14 mouse cellular contexts compared by ENCODE assay signal in the genomic region with DNA sequence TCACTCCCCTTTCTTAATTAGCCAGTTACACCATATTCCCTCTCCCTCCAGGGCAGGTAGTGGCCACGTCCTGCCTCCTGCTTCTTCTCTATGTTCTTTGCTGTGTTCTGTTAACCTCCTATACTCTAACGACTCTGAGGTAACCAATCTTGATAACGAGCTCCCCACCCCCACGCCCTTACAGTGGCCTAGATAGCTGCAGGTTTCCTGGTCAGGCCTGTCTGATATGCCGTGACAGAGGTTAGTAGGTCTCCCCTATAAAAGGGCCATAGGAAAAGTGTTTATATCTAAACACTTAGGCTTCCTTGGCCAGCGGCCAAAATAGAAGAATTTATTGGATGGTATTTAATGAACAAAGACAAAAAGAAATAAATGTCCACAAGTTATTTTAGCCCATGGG.
"Had no signal": no experiment of that assay in that cellular context is flagged by ENCODE, and none has a peak within 500 bp of the region (broad histone marks: within the 10 kb centered on the region; RNA-seq: fewer than 3 reads in every experiment).

No protein-coding gene starts in this region.

- H3K9me3 ChIP-seq: limb, embryonic 13.5 days; liver, embryonic 15.5 days; lung, embryonic 15.5 days; midbrain, embryonic 13.5 days; stomach, embryonic 15.5 days had no signal

- H3K4me1 ChIP-seq: lung, embryonic 15.5 days; midbrain, embryonic 13.5 days; stomach, embryonic 15.5 days had no signal

- H3K27me3 ChIP-seq: limb, embryonic 13.5 days; liver, embryonic 15.5 days; lung, embryonic 15.5 days; midbrain, embryonic 13.5 days; stomach, embryonic 15.5 days had no signal

- H3K4me3 ChIP-seq: layer of hippocampus, adult 2 months; limb, embryonic 13.5 days; liver, embryonic 15.5 days; lung, embryonic 15.5 days; midbrain, embryonic 13.5 days; stomach, embryonic 15.5 days had no signal

- H3K36me3 ChIP-seq: limb, embryonic 13.5 days; liver, embryonic 15.5 days; lung, embryonic 15.5 days; midbrain, embryonic 13.5 days; stomach, embryonic 15.5 days had no signal

- DNase-seq: kidney, adult 18-20 months; kidney, postnatal 10 days; kidney, postnatal 4 days; left cerebral cortex, postnatal 4 days; spleen, adult 18-20 months; thymus, postnatal 14 days had no signal

- H3K27ac ChIP-seq: layer of hippocampus, adult 2 months; limb, embryonic 13.5 days; liver, embryonic 15.5 days; lung, embryonic 15.5 days; midbrain, embryonic 13.5 days; stomach, embryonic 15.5 days had no signal

- H3K4me2 ChIP-seq: limb, embryonic 13.5 days; liver, embryonic 15.5 days; lung, embryonic 15.5 days; midbrain, embryonic 13.5 days; stomach, embryonic 15.5 days had no signal

- H3K9ac ChIP-seq: limb, embryonic 13.5 days; liver, embryonic 15.5 days; lung, embryonic 15.5 days; midbrain, embryonic 13.5 days; stomach, embryonic 15.5 days had no signal

- ATAC-seq: hindbrain, embryonic 16.5 days; inflammation-experienced regulatory T-cells, adult 6 months; midbrain, embryonic 13.5 days had no signal
